Mouse (Mus musculus) central nervous system, embryonic 18 days (tissue): Measurements from ENCODE around the gene Wdr77. TPM values are rescaled to one million over a fixed set of nuclear protein-coding genes. Genes with fewer than 3 reads are reported as not detected.

Experiments
- polyA plus RNA-seq: library from polyadenylated mRNA; depleted of rRNA; stranded (reverse); fragments of >200 nt; gene quantifications from 2 replicates; pipeline ENCODE4 v1.2.3, GENCODE M21; 2012; rRNA removed

The Wdr77 gene
- polyA plus RNA-seq = 67.9 and 71.0 TPM in 2 replicates

GRCm38 (mm10) chr3:105958974-105959580 is at the start of gene Wdr77:
TSS of gene Wdr77 (plus strand) at chr3:105959369.

GRCm38 (mm10) chr3:105932240-105933071 is 26.7 kb upstream of the Wdr77 start, which contains the start of gene I830077J02Rik:
TSS of gene I830077J02Rik (minus strand) at chr3:105932664.

GRCm38 (mm10) chr3:105959999-105960398 is 830 bp downstream of the Wdr77 start, which contains the start of gene Atp5f1:
TSS of gene Atp5f1 (minus strand) at chr3:105960099.

GRCm38 (mm10) chr3:105973411-105973810 is 14.2 kb downstream of the Wdr77 start, which contains the start of gene Ovgp1:
TSS of gene Ovgp1 (plus strand) at chr3:105973711.

GRCm38 (mm10) chr3:106014546-106014945 is 55.4 kb downstream of the Wdr77 start, which contains the start of gene Pifo:
TSS of gene Pifo (minus strand) at chr3:106014646.

Other genes starting within 250 kb of the Wdr77 start
- 41.1 and 49.6 TPM in 2 replicates for gene Rap1a, start 158.0 kb upstream of the Wdr77 start, polyA plus RNA-seq
- gene Adora3, start 88.5 kb upstream of the Wdr77 start, polyA plus RNA-seq = 0.19 TPM in 2 replicates
- gene Tmigd3, start 88.5 kb upstream of the Wdr77 start, polyA plus RNA-seq = 0.16 TPM in 1 of 2 replicates, not detected in the other
- 0.31 and 0.49 TPM in 2 replicates for gene I830077J02Rik, start 26.7 kb upstream of the Wdr77 start, polyA plus RNA-seq
- 296 and 318 TPM in 2 replicates for gene Atp5f1, start 730 bp downstream of the Wdr77 start, polyA plus RNA-seq
- gene Ovgp1, start 14.3 kb downstream of the Wdr77 start, polyA plus RNA-seq = 15.0 and 15.8 TPM in 2 replicates
- gene Pifo, start 55.3 kb downstream of the Wdr77 start, polyA plus RNA-seq = 3.6 and 5.9 TPM in 2 replicates
- gene Chil5, start 73.4 kb downstream of the Wdr77 start, polyA plus RNA-seq = 0.07 and 0.08 TPM in 2 replicates
- 2.9 and 3.4 TPM in 2 replicates for gene Chia1, start 153.9 kb downstream of the Wdr77 start, polyA plus RNA-seq
- gene Chil3, start 208.2 kb downstream of the Wdr77 start, polyA plus RNA-seq = 0.09 TPM in 1 of 2 replicates, not detected in the other